Mouse (Mus musculus): ENCODE results near the gene Gm37419. TPM values are rescaled to one million over a fixed set of nuclear protein-coding genes. Genes with fewer than 3 reads are reported as not detected.

The Gm37419 gene
- polyA plus RNA-seq, 1 experiment from 2014 or later = not detected

DNA sequence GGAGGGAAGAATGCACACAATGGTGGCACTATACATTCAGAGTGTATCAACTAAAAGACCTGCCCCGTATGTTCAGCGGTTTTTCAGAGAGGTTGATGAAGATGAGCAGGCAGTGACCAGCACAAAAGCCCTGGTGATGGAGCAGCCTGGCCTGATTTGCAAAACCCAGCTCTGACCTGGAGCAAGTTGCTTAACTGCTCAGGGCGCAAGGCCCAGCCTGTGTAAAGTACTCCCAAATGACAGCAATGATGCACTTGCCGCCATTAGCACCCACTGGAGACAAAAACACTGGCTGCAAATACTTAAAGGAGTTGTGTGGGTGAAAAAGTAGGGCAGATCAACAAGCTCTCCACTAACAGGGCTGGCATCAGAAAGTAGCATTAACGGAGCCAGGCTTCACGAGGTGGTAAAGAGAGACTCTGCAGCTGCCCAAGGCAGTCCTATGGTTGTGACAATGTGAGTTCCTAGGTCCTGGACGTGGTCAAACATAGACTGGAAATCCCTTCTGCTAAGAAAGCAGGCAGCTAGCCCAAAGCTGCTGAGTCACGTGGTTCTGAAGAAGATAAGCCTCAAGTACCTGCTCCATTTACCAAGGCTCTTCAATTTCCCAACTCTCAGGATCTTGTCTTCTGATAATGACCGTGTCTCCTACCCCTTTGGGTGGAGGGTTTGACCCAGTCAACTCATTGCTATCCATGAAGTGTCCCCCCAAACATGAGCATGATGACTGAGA lies 14.5 kb upstream of the Gm37419 start:
- ATAC-seq (ENCODE audit: low read depth) (no peak), DNase-seq (ENCODE audit: low spot score) (no peak)
- H3K9ac ChIP-seq (ENCODE audit: low read depth, low read length) = no peak overlapping the region
- peaks cover 17% of the 10 kb centered on the region; the same call in 1 of the 2 replicates for H3K36me3 ChIP-seq (ENCODE audit: control insufficient read depth, insufficient read depth, low read length)
- 87% methylated on average over 9 of the region's 9 CpGs for WGBS
- no peaks in the 10 kb centered on the region for H3K9me3 ChIP-seq (ENCODE audit: control insufficient read depth, low read length)
- no peak overlapping the region for H3K27ac ChIP-seq (replicated peaks; ENCODE audit: low read depth, low read length)
- H3K27me3 ChIP-seq (replicated peaks; ENCODE audit: control insufficient read depth, insufficient read depth, low read length) = no peaks in the 10 kb centered on the region
- no peak overlapping the region for H3K4me3 ChIP-seq (ENCODE audit: low read depth, low read length)
- H3K4me1 ChIP-seq (ENCODE audit: control insufficient read depth, insufficient read depth, low read length) = peaks cover 8% of the 10 kb centered on the region; the same call in 1 of the 2 replicates
- no peak overlapping the region for H3K4me2 ChIP-seq (ENCODE audit: low read depth, low read length)

DNA sequence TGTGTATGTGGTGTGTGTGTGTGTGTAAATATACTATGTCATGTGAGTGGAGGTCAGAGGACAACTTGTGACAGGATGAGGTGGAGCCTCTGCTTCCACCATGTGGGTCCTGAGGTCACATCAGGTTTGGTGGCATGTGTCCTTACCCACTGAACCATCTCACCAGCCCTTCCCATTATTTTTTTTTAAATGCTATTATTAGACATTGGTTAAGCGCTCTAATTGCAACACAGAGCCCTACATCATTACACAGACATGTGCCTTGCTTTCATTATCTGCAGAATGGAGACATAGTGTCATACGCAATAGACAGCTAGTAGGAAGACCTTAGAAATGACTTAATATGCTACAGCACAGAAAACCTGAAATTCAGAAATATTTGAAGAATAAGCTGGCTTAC lies 12.1 kb upstream of the Gm37419 start:
- Histone ChIP-seq H3K4me2 (ENCODE audit: low read depth, low read length) (no peak overlapping the region), H3K4me3 (ENCODE audit: low read depth, low read length) (no peak overlapping the region), H3K36me3 (ENCODE audit: control insufficient read depth, insufficient read depth, low read length) (peaks cover 13% of the 10 kb centered on the region; the same call in 1 of the 2 replicates), H3K9ac (ENCODE audit: low read depth, low read length) (no peak overlapping the region), H3K27ac (replicated peaks; ENCODE audit: low read depth, low read length) (no peak overlapping the region), H3K27me3 (replicated peaks; ENCODE audit: control insufficient read depth, insufficient read depth, low read length) (peaks cover 16% of the 10 kb centered on the region), H3K4me1 (ENCODE audit: control insufficient read depth, insufficient read depth, low read length) (0 out of 2 replicates have a peak, but pooled peaks cover 5% of the 10 kb centered on the region), H3K9me3 (ENCODE audit: control insufficient read depth, low read length) (no peaks in the 10 kb centered on the region)
- 94% methylated on average over 2 of the region's 2 CpGs for WGBS
- DNase-seq (ENCODE audit: low spot score) = no peak
- no peak for ATAC-seq (ENCODE audit: low read depth)

DNA sequence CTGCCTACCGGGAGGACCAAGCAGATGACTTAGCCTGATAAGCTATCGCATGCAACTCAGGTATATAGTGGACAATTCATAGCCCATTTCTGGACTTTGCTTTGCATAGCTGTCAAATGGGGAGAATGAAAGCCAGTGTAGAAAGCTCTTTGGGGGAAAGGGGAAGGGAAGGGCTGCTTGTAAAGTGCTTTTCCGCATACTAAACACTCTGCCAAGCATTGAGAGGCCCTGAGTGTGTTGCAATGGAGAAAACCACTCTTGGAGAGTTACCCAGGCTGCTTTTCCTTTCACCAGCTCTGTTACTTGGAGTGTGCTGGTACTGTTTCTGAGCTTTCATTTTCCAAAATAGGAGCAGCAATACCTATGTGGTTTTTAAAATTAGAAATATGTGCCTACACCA lies 10.6 kb upstream of the Gm37419 start:
- ATAC-seq (ENCODE audit: low read depth) (no peak), DNase-seq (ENCODE audit: low spot score) (no peak)
- Histone ChIP-seq H3K4me1 (ENCODE audit: control insufficient read depth, insufficient read depth, low read length) (peaks cover 14% of the 10 kb centered on the region), H3K4me2 (ENCODE audit: low read depth, low read length) (no peak overlapping the region), H3K9me3 (ENCODE audit: control insufficient read depth, low read length) (no peaks in the 10 kb centered on the region), H3K36me3 (ENCODE audit: control insufficient read depth, insufficient read depth, low read length) (peaks cover 6% of the 10 kb centered on the region; the same call in 1 of the 2 replicates), H3K9ac (ENCODE audit: low read depth, low read length) (no peak overlapping the region), H3K27me3 (replicated peaks; ENCODE audit: control insufficient read depth, insufficient read depth, low read length) (peaks cover 23% of the 10 kb centered on the region), H3K27ac (replicated peaks; ENCODE audit: low read depth, low read length) (no peak overlapping the region), H3K4me3 (ENCODE audit: low read depth, low read length) (no peak overlapping the region)
- 80% methylated on average over 3 of the region's 3 CpGs for WGBS

DNA sequence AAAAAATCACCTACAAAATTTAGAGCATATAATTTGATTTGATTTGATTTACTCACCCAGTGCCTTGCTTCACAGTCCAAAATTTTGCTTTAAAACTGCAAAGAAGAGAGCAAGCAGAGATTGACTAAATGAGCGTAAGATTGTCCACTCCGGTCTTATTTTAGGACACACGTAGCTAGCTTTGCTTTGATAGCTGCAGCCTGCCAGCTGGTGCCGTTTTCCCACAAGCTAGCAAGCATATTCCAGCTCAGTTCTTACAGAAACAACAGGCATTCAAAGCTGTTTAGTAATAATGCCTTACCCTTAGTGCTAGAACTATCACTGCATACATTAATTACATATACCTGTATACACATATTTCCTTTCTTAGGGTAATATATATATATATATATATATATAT lies 9.8 kb upstream of the Gm37419 start:
- no peak overlapping the region for H3K4me2 ChIP-seq (ENCODE audit: low read depth, low read length)
- peaks cover 15% of the 10 kb centered on the region for H3K4me1 ChIP-seq (ENCODE audit: control insufficient read depth, insufficient read depth, low read length)
- H3K27me3 ChIP-seq (replicated peaks; ENCODE audit: control insufficient read depth, insufficient read depth, low read length) = peaks cover 23% of the 10 kb centered on the region
- no peak overlapping the region for H3K4me3 ChIP-seq (ENCODE audit: low read depth, low read length)
- 66% methylated on average over 4 of the region's 4 CpGs for WGBS
- no peaks in the 10 kb centered on the region for H3K9me3 ChIP-seq (ENCODE audit: control insufficient read depth, low read length)
- H3K9ac ChIP-seq (ENCODE audit: low read depth, low read length) = no peak overlapping the region
- DNase-seq (ENCODE audit: low spot score) = no peak
- ATAC-seq (ENCODE audit: low read depth) = no peak
- no peak overlapping the region for H3K27ac ChIP-seq (replicated peaks; ENCODE audit: low read depth, low read length)
- H3K36me3 ChIP-seq (ENCODE audit: control insufficient read depth, insufficient read depth, low read length) = no peaks in the 10 kb centered on the region; the same call in 1 of the 2 replicates

DNA sequence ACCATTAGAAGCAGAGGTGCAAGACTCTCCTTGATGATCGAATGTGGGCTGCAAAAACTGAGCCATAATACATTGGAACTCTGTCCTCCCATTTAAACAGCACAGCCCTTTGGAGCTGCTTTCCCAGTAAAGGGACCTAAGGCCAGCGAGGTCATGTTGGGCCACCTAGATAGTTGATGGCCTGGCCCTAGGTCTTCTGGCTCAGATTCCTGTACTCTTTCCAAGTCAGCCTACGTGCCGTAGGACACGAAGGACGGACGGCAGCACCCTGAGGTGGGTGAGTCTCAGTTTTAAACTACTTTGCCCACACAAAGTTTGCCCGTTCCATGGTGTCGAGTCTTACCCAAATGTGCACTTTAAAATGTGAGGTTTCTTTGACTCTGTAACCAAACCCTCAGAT lies 8.8 kb upstream of the Gm37419 start:
- Histone ChIP-seq H3K27ac (replicated peaks; ENCODE audit: low read depth, low read length) (no peak overlapping the region), H3K4me1 (ENCODE audit: control insufficient read depth, insufficient read depth, low read length) (peaks cover 18% of the 10 kb centered on the region), H3K36me3 (ENCODE audit: control insufficient read depth, insufficient read depth, low read length) (no peaks in the 10 kb centered on the region; the same call in 1 of the 2 replicates), H3K27me3 (replicated peaks; ENCODE audit: control insufficient read depth, insufficient read depth, low read length) (peaks cover 23% of the 10 kb centered on the region), H3K9ac (ENCODE audit: low read depth, low read length) (no peak overlapping the region), H3K9me3 (ENCODE audit: control insufficient read depth, low read length) (no peaks in the 10 kb centered on the region), H3K4me2 (ENCODE audit: low read depth, low read length) (no peak overlapping the region), H3K4me3 (ENCODE audit: low read depth, low read length) (no peak overlapping the region)
- DNase-seq (ENCODE audit: low spot score) (no peak), ATAC-seq (ENCODE audit: low read depth) (no peak)
- WGBS = 75% methylated on average over 9 of the region's 9 CpGs

DNA sequence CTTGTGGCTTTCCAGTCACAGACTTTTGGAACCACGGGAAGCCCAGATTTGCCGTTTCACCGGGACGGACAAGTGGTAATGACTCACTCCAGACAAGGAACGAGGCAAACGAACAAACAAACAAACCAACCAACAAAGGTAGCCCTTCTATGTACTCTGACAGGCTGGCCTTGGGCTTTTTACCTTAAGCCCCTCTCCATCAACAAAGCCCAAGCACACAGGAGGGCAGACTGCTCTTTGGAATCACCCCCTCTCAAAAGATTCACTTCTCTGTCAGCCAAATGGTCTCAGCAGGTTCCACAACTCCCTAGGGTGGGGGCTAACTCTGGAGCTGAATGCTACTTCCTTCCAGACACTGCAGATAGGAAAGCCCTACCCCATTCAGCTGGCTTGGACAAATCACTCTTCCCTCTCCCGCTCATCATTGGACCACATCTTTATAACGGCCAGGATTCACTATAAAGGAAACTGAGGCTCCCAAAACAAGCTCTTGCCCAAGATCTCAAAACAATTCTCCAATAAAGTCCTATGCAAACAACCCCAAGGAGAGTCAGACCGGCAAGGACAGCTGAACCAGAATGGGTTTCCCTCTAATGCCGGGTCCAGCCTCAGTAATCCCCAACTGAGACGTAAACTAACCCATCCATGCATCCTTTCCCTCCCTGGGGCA lies 7.9 kb upstream of the Gm37419 start:
- ATAC-seq (ENCODE audit: low read depth) (no peak), DNase-seq (ENCODE audit: low spot score) (no peak)
- Histone ChIP-seq H3K36me3 (ENCODE audit: control insufficient read depth, insufficient read depth, low read length) (no peaks in the 10 kb centered on the region), H3K9ac (ENCODE audit: low read depth, low read length) (peak overlapping the region; percentile 58), H3K27me3 (replicated peaks; ENCODE audit: control insufficient read depth, insufficient read depth, low read length) (peaks cover 23% of the 10 kb centered on the region), H3K4me3 (ENCODE audit: low read depth, low read length) (peak overlapping the region; percentile 41), H3K4me2 (ENCODE audit: low read depth, low read length) (peak overlapping the region; percentile 93), H3K9me3 (ENCODE audit: control insufficient read depth, low read length) (no peaks in the 10 kb centered on the region), H3K4me1 (ENCODE audit: control insufficient read depth, insufficient read depth, low read length) (peaks cover 21% of the 10 kb centered on the region), H3K27ac (replicated peaks; ENCODE audit: low read depth, low read length) (no peak overlapping the region)
- 10% methylated on average over 11 of the region's 11 CpGs for WGBS

DNA sequence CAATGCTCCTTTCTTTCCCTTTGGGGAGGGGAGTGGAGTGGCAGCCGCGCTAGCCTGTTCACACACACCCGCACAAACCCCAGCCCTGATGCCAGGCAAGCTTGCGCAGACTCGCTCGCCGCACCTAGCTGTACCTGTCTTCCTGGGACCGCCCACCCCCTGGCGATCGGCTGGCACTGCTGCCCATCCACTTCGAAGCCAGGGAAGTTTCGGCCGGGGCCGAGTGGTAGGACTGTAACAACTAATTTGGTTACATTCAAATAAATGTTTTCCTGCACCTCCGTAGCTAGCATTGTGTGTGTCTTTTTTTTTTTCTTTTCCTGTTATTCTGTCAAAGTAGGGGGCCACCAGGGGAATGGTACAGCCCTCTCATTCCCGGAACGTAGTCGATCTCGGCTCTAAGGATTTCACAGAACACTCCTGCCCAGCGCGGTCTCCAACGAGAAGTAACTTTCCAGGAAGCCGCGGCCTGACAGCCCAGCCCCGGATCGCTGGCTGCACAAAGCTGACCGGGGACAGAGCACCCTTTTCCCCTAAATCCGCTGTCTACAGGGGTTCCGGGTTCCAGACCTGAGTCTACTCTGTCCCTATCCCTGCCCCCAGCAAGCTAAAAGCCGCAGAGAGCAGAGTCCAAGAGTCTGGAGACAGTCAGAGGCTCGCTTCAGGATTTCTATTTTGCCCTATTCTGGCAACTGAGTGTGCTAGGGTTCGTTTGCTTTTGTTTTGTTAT lies 7.1 kb upstream of the Gm37419 start:
- WGBS = 3% methylated on average over 29 of the region's 32 CpGs
- peaks cover 27% of the 10 kb centered on the region for H3K4me1 ChIP-seq (ENCODE audit: control insufficient read depth, insufficient read depth, low read length)
- no peaks in the 10 kb centered on the region for H3K36me3 ChIP-seq (ENCODE audit: control insufficient read depth, insufficient read depth, low read length)

DNA sequence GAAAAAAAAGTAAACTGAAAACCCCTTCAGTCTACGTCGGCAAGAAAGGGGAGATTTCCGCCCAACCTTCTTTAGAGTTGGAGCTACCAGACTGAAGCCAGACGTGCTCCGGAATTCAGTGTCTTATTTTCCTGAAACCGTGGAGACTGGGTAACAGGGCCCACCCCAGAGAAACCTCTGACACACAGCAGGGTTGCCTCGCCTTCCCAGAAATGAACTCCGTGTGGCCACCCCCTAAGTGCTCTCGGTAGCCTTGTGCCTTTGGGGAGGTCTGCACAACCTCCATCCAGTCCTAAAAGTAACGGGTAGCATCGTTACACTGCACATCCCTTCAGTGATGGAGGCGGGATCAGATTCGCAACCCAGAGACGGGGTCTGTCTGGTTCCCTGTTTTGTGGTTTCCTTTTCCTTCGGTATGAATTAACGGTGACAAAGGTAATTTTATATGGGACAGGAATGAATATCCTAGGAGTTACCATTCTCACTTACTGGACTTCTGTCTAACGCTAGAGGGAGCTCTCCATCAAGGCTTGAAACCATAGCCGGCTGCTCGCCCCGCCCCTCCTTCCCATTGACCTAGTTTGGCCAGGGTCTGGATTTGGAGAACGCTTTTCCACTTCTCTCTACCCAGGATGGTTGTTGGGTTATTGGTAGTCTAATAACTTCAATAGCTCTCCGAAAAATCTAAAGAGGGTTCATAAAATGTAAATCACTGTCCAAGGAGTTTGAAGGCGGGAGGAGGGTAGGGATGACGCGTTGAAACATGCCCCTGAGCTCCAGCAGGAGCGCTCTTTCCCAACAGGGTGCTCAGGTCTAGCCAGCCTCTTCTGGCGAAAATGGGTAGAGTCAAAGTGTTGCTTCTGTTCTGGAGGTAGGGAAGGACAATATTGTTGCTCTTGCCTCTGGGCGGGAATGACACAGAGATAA lies 6.1 kb upstream of the Gm37419 start:
- Histone ChIP-seq H3K4me2 (ENCODE audit: low read depth, low read length) (peak overlapping the region; percentile 93), H3K4me3 (ENCODE audit: low read depth, low read length) (peak overlapping the region; percentile 41), H3K9me3 (ENCODE audit: control insufficient read depth, low read length) (no peaks in the 10 kb centered on the region), H3K36me3 (ENCODE audit: control insufficient read depth, insufficient read depth, low read length) (no peaks in the 10 kb centered on the region), H3K9ac (ENCODE audit: low read depth, low read length) (0 out of 2 replicates have a peak overlapping the region, but pooled peaks have one; percentile 50), H3K27me3 (replicated peaks; ENCODE audit: control insufficient read depth, insufficient read depth, low read length) (peaks cover 23% of the 10 kb centered on the region), H3K4me1 (ENCODE audit: control insufficient read depth, insufficient read depth, low read length) (peaks cover 29% of the 10 kb centered on the region), H3K27ac (replicated peaks; ENCODE audit: low read depth, low read length) (0 out of 2 replicates have a peak overlapping the region, but pooled peaks have one; percentile 36)
- WGBS = 3% methylated on average over 28 of the region's 28 CpGs
- DNase-seq (ENCODE audit: low spot score) (peak; percentile 92), ATAC-seq (ENCODE audit: low read depth) (peak; percentile 78)

More for the DNA sequence above, 7.1 kb upstream of the Gm37419 start:
- Histone ChIP-seq H3K9me3 (ENCODE audit: control insufficient read depth, low read length) (no peaks in the 10 kb centered on the region), H3K27ac (replicated peaks; ENCODE audit: low read depth, low read length) (no peak overlapping the region), H3K4me2 (ENCODE audit: low read depth, low read length) (peak overlapping the region; percentile 93), H3K27me3 (replicated peaks; ENCODE audit: control insufficient read depth, insufficient read depth, low read length) (peaks cover 23% of the 10 kb centered on the region), H3K4me3 (ENCODE audit: low read depth, low read length) (peak overlapping the region; percentile 41), H3K9ac (ENCODE audit: low read depth, low read length) (peak overlapping the region; percentile 58)
- DNase-seq (ENCODE audit: low spot score) (no peak), ATAC-seq (ENCODE audit: low read depth) (no peak)
